Mouse (Mus musculus) right cerebral cortex, adult 18-20 months (tissue): ENCODE data around the gene Magi2.
A peak's percentile ranks its signal among the peaks of the same experiment; 100 is the strongest.
"Not testable (repeated sequence)": the region's sequence is repeated elsewhere in the genome, so short reads cannot be mapped to it uniquely, and the experiment has no call there.

Source experiments
- DNase-seq: peaks from one replicate; pipeline ENCODE4 v3.0.0; 2022; ENCODE audit warnings: mixed read lengths

Magi2 gene

DNA sequence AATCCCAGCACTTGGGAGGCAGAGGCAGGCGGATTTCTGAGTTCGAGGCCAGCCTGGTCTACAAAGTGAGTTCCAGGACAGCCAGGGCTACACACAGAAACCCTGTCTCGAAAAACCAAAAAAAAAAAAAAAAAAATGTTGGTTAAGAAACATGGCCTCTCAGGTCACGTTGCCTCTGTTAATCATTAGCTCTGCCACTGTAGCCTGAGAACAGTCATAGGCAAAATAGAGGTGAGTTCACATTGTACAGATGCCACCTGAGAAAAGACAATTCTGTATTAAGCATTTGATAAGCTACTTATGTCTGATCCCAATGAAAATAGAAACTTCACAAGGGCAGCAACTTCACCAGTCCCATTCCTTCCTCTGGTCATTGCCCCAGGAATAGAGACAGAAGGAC is 1496.4 kb downstream of the Magi2 start:
- DNase-seq = not testable (repeated sequence)

DNA sequence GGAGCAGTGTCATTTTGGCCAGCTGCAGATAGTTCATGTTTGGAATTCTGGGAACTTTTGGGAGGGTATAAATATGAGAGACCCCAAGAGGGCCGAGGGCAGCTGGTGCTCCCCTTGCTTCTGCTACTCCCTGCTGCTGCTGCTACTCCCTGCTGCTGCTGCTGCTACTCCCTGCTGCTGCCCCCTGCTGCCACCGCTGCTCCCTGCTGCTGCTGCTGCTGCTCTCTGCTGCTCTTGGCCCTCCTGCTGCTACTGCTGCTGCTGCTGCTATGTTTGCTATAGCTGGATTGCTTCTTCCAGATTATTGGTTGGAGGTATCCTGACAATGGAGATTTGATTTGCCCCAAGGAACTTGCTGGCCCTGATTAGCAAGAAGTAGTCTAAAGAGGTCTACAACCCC is 1512.0 kb downstream of the Magi2 start:
- DNase-seq = no peak

DNA sequence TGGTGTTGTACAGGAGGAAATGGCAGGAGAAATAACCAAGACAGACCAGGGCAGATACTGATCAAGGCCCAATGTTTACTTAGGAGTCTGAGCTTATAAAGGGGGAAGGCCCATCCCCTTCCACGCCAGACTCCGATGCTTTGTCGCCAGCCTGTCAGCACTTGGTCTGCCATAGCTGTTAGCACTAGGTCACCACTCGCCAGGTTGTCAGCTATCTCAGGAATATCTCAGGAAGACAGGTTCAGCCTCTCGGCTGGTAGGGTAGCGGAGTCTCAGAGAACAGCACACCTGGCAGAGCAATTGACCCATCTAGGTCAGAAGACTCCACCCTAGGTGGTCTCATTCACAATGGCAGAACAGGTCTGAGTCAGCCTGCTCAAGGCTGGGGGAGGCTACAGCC is 1514.4 kb downstream of the Magi2 start:
- no peak for DNase-seq

DNA sequence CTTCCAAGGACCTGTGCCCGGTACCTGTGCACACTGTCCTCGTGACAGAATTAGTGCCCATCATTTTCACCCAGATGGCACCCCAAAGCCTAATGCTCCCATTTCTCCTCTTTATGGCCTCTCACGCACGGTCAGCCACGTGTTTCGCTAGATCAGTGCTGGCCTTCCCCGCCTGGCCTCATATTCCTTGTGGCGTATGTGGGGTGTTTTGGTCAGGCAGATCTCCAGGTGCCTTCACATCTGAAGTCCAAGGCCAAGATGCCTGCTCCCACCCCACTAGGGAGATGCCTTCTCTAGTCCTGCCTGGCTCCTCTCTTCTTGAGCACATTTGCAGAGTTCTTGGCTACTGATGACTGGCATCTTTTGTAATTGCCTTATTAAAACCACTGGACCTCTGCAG is 1515.1 kb downstream of the Magi2 start:
- no peak for DNase-seq

DNA sequence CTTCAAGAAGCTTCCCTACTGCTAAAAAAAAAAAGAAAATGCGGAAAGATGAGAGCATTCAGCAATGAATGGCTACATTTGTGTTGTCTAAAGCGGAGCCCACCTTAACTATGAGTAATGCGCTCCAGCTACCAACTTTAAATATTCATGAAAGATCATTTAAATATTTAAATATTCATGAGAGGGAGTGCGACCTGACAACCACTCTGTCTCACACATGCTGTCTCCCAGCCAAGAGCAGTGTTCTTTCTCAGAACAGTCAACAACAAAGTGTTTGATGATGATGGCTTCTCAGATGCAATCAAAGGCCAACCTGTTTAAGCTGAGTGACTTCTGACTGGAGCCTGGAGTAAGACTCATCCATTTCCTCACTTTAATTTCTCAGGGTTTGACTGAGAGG is 1521.3 kb downstream of the Magi2 start:
- no peak for DNase-seq

DNA sequence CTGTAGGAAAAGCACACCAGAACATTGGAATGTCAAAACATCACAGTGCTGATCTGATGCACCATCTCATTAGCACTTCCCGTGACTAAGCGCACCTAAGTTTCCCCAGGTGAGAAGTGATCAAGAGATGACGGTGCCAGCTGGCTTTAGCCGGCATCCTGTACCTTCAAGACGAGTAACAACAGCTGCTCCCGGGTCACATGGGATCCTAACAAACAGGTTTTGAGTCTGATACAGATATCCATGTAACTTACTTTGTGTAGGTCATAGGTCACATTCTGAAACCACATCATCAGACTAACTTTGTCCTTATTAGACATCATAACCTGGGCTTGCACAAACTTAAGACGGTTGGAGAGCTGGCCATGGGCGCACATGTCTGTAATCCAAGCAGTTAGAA is 1522.0 kb downstream of the Magi2 start:
- no peak for DNase-seq

DNA sequence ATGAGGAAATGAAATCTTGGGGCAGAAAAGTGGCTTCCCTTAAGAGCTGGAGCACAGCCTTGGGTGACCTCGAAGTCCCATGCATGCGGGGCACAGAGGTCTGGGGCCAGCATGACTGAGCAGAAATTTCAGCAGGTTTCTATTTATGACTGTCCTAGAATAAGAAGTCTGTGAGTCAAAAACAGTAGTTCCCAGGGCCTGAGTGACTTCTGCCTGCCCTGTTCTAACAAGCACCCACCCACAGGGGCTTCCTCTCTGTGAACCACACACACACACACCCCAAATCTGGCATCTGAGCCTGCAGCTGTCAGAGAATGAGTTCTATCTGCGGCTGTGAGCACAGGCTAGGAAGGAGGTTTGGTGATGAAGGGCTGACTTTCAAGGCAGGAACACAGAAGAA is 1522.7 kb downstream of the Magi2 start:
- DNase-seq = no peak

DNA sequence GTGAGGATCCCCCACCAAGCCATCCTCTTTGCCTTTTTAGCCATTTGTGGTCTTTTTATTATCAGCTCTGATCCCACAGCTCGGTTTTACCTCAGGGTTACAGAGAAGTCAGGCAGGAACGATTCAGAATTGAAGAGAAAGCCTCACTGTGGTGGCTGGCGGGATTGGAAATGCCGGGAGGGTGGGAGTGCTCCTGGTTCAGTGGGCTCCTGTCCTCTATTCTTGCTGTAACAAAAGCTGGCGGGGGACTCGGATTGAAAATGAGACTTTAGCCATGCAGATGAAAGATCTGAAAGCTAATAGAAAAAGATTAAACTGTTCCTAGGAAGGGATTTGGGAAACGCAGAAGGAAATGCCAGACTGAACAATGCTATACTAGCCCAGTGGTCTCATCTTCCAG is 1524.2 kb downstream of the Magi2 start:
- no peak for DNase-seq

DNA sequence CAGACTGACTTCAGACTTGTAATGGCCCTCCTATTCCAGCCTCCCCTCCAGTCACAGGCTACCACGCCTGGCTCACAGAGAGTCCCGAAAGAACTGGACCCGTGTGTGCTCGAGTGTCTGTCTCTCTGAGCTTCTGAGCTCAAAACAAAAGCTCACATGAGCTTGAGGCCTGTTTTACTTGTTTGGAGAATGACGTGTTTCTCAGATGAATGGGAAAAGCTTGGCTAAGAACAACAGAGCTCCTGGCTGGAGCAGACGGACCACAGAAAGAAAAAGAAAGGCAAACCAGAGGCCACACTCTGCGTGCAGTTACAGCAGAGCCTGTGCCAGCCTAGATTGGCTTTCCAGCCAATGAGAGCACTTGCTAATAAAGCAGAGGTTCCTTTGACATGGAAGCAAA is 1524.9 kb downstream of the Magi2 start:
- DNase-seq = no peak

DNA sequence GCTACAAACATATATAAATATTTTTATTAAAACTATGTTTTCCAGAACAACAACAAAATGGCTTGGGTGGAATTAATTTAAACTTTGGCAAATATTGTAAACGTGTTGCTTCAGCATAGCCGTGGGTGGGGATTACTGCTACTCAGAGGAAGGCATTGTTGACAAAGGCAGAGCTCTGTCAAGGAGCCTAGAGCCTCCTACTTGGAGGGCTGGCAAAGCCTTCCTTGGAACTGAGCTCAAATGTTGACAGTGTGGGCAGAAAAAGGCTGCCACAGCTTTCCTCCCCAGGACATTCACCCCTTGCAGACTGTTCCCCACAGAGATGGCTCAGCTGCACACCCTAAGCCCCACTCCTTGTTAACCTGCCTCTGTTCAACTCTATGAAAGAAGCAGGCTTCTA is 1526.3 kb downstream of the Magi2 start:
- DNase-seq = peak; percentile 20

DNA sequence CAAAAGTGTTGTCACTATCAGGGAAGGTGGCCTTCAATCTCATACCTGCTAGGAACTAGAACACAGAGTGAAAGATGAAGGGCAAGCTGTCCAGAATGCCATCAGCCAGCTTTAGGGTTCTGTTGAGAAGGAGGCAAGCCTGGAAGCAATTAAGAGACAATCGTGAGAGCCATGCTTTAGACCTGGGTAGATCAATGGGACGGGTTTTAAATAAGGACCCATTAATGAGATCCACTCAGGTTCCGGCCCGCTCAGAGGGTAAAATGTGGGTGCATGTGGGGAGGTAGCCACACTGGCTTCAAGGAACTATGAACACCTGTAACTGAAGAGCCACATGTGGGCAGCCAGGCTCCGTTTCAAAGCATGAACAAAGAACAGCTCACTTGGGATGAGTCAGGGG is 1527.1 kb downstream of the Magi2 start:
- no peak for DNase-seq
